Mouse (Mus musculus) gastrocnemius, postnatal 4 days (tissue): ENCODE measurements around the gene Shb. TPM values are rescaled to one million over a fixed set of nuclear protein-coding genes. Genes with fewer than 3 reads are reported as not detected.

ENCODE experiments used
- DNase-seq, 2 experiments: peaks; one replicate each; pipeline ENCODE4 v3.0.0; 2021 to 2022; ENCODE audit warnings: low spot score in 2 of 2, mixed read lengths in 2 of 2
- long read RNA-seq, 2 experiments: library from polyadenylated mRNA; stranded (forward); transcript quantifications; one replicate each; pipeline ENCODE4 v2.0.0; 2021
- total RNA-seq, 2 experiments: library from RNA; stranded (reverse); gene quantifications; 2 replicates each; pipeline ENCODE4 v1.2.3; 2021

Shb gene
- total RNA-seq: 10 to 100 TPM; 16.8 to 23.5 TPM
- long read RNA-seq, experiment 1, transcript Shb-201 (6 exons, 2,244 nt): major isoform, 30 of 33 reads
- long read RNA-seq, experiment 1, partial matches to known transcripts: 2 of 33 reads
- long read RNA-seq, experiment 1, other reads (novel, unspliced or antisense): 1 of 33 reads
- long read RNA-seq, experiment 2, transcript Shb-201 (6 exons, 2,244 nt): major isoform, 53 of 62 reads
- long read RNA-seq, experiment 2, partial matches to known transcripts: 6 of 62 reads
- long read RNA-seq, experiment 2, other reads (novel, unspliced or antisense): 3 of 62 reads

- DNase-seq: peak; percentile 71 to 84
These were observed at the start of gene Shb for GRCm38 (mm10) chr4:45532375-45532774. TSS of gene Shb (minus strand) at chr4:45532470.

- no peak for DNase-seq
These were observed 48.8 kb upstream of the Shb start for GRCm38 (mm10) chr4:45581095-45581494.

- DNase-seq: no peak
These were observed 46.5 kb upstream of the Shb start for GRCm38 (mm10) chr4:45578554-45579370.

GRCm38 (mm10) chr4:45577631-45578030, 45.4 kb upstream of the Shb start:
- DNase-seq: no peak

GRCm38 (mm10) chr4:45574614-45575169, 42.4 kb upstream of the Shb start:
- no peak for DNase-seq

GRCm38 (mm10) chr4:45569521-45569920, 37.3 kb upstream of the Shb start:
- no peak for DNase-seq

GRCm38 (mm10) chr4:45558211-45558610, 25.9 kb upstream of the Shb start:
- DNase-seq: no peak

GRCm38 (mm10) chr4:45552571-45552970, 20.3 kb upstream of the Shb start:
- DNase-seq: no peak

- DNase-seq: no peak
These were observed 18.7 kb upstream of the Shb start for GRCm38 (mm10) chr4:45550970-45551369.

- DNase-seq: peak in 1 of 2 experiments; percentile 21
These were observed 17.2 kb upstream of the Shb start for GRCm38 (mm10) chr4:45549514-45549913.

GRCm38 (mm10) chr4:45545851-45546250, 13.6 kb upstream of the Shb start:
- DNase-seq: no peak

- DNase-seq: no peak
These were observed 11.3 kb upstream of the Shb start for GRCm38 (mm10) chr4:45543481-45544051.

- DNase-seq: no peak
These were observed 8.1 kb upstream of the Shb start for GRCm38 (mm10) chr4:45540151-45540933.

- DNase-seq: no peak
These were observed 6.9 kb upstream of the Shb start for GRCm38 (mm10) chr4:45539187-45539586.

- DNase-seq: no peak
These were observed 1.2 kb upstream of the Shb start for GRCm38 (mm10) chr4:45533436-45533940.

GRCm38 (mm10) chr4:45530662-45531542, 1.4 kb downstream of the Shb start:
- DNase-seq: peak; percentile 94 to 95

- peak; percentile 37 to 59 for DNase-seq
These were observed 2.2 kb downstream of the Shb start for GRCm38 (mm10) chr4:45529986-45530597.

GRCm38 (mm10) chr4:45529201-45529985, 2.9 kb downstream of the Shb start:
- DNase-seq: no peak
